Mouse (Mus musculus): ENCODE data around the gene Zfp831.
A peak's percentile ranks its signal among the peaks of the same experiment; 100 is the strongest.

- TF ChIP-seq GATA1 (IDR thresholded peaks at IDR 0.05; ENCODE audit: borderline replicate concordance, low read length) (peak; percentile 9; the same call in 1 of the 3 replicates), FLI1 (IDR thresholded peaks at IDR 0.05; ENCODE audit: low read length) (no peak)
Measured at GRCm38 (mm10) chr2:174715938-174716337, 72.6 kb downstream of the Zfp831 start.
